ENCODE assay signal across 24 mouse cellular contexts in the genomic region with DNA sequence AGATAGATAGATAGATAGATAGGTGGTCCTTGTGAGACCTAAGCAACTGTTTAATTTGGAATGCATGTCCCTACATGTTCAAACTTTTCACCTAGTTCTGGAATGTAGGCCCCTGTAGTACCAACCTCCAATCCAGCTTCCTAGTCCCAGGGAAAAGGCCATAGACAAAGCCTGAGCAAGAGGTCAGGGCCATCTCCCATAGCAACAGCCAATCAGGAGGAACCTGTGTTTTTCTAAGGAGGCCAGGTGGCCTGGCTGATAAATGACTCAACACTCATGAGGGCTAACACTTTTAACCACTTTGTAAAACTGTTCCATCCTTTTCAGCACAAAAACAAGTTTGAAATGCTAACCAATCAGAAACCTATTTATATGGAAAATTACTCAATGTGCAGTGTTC.
A peak's percentile ranks its signal among the peaks of the same experiment; 100 is the strongest.
DNase-seq lines count a peak whose midpoint lies in the region; ATAC-seq lines count a peak whose summit lies in the region.
"Had no signal": no experiment of that assay in that cellular context is flagged by ENCODE, and none has a peak within 500 bp of the region (broad histone marks: within the 10 kb centered on the region; RNA-seq: fewer than 3 reads in every experiment).

No protein-coding gene starts in this region.

- H3K4me2 ChIP-seq in liver, embryonic 13.5 days: no peak overlapping the region
- no peak overlapping the region for H3K4me2 ChIP-seq in liver, embryonic 16.5 days (ENCODE audit: low read depth, low read length)
- H3K4me2 ChIP-seq: embryonic facial prominence, embryonic 13.5 days; forebrain, embryonic 12.5 days; heart, embryonic 11.5 days; heart, embryonic 15.5 days; hindbrain, embryonic 14.5 days; intestine, embryonic 15.5 days had no signal

- no peak overlapping the region for H3K27ac ChIP-seq in liver, embryonic 13.5 days
- no peak overlapping the region for H3K27ac ChIP-seq in liver, embryonic 16.5 days (ENCODE audit: low read length)
- H3K27ac ChIP-seq: embryonic facial prominence, embryonic 13.5 days; forebrain, embryonic 12.5 days; heart, adult 2 months; heart, embryonic 15.5 days; hindbrain, embryonic 10.5 days; hindbrain, embryonic 14.5 days; intestine, embryonic 15.5 days had no signal

- H3K9ac ChIP-seq in liver, embryonic 13.5 days: no peak overlapping the region
- H3K9ac ChIP-seq in liver, embryonic 16.5 days (ENCODE audit: low read depth, low read length): no peak overlapping the region
- H3K9ac ChIP-seq: embryonic facial prominence, embryonic 13.5 days; forebrain, embryonic 12.5 days; heart, embryonic 15.5 days; hindbrain, embryonic 14.5 days; intestine, embryonic 15.5 days had no signal

- no peaks in the 10 kb centered on the region for H3K9me3 ChIP-seq in liver, embryonic 13.5 days (replicated peaks)
- H3K9me3 ChIP-seq in liver, embryonic 16.5 days (replicated peaks; ENCODE audit: control insufficient read depth, low read length): no peaks in the 10 kb centered on the region
- H3K9me3 ChIP-seq: embryonic facial prominence, embryonic 13.5 days; forebrain, embryonic 12.5 days; G1E; heart, embryonic 15.5 days; hindbrain, embryonic 10.5 days; intestine, embryonic 15.5 days had no signal

- no peaks in the 10 kb centered on the region for H3K36me3 ChIP-seq in liver, embryonic 13.5 days
- no peaks in the 10 kb centered on the region for H3K36me3 ChIP-seq in liver, embryonic 16.5 days (ENCODE audit: control insufficient read depth, insufficient read depth)
- H3K36me3 ChIP-seq: embryonic facial prominence, embryonic 13.5 days; forebrain, embryonic 12.5 days; G1E; heart, embryonic 15.5 days; hindbrain, embryonic 10.5 days; intestine, embryonic 15.5 days had no signal

- peak; percentile 7 for DNase-seq in adrenal gland, postnatal 14 days
- no peak for DNase-seq in adrenal gland, adult 8-10 months
- no peak for DNase-seq in liver, embryonic 13.5 days
- no peak for DNase-seq in liver
- DNase-seq in R1 (ENCODE audit: low read depth, low spot score): peak; percentile 67
- DNase-seq in right cerebral cortex, postnatal 4 days: no peak
- no peak for DNase-seq in heart, postnatal 10 days
- DNase-seq: adrenal gland, postnatal 36 days; cerebellum, adult 11-12 months; cerebellum, adult 9-11 months; cerebellum, postnatal 36 days; gastrocnemius, postnatal 10 days; heart, adult 2 months had no signal

- no peaks in the 10 kb centered on the region for H3K27me3 ChIP-seq in liver, embryonic 13.5 days
- no peaks in the 10 kb centered on the region for H3K27me3 ChIP-seq in liver, embryonic 16.5 days (ENCODE audit: control insufficient read depth, insufficient read depth, low read depth, low read length)
- H3K27me3 ChIP-seq: embryonic facial prominence, embryonic 13.5 days; forebrain, embryonic 12.5 days; heart, embryonic 15.5 days; intestine, embryonic 15.5 days had no signal

- no peak overlapping the region for H3K4me3 ChIP-seq in liver, embryonic 13.5 days (replicated peaks)
- H3K4me3 ChIP-seq in liver, embryonic 16.5 days (ENCODE audit: low read depth, low read length): no peak overlapping the region
- H3K4me3 ChIP-seq: embryonic facial prominence, embryonic 13.5 days; forebrain, embryonic 12.5 days; heart, adult 2 months; heart, embryonic 15.5 days; hindbrain, embryonic 10.5 days; intestine, embryonic 15.5 days had no signal

- no peaks in the 10 kb centered on the region for H3K4me1 ChIP-seq in liver, embryonic 13.5 days (replicated peaks)
- no peaks in the 10 kb centered on the region for H3K4me1 ChIP-seq in liver, embryonic 16.5 days (ENCODE audit: control insufficient read depth, low read depth, low read length)
- H3K4me1 ChIP-seq: embryonic facial prominence, embryonic 13.5 days; forebrain, embryonic 12.5 days; heart, embryonic 15.5 days; hindbrain, embryonic 10.5 days; intestine, embryonic 15.5 days had no signal

- intact Hi-C loops in heart, postnatal 10 days (cut with DNase I): no loop called here

- ATAC-seq in liver, embryonic 13.5 days (ENCODE audit: low read depth): peak; percentile 59; the same call in 1 of the 2 replicates
- peak; percentile 39; the same call in 1 of the 2 replicates for ATAC-seq in liver, embryonic 16.5 days (ENCODE audit: low read depth)
- ATAC-seq: activated CD4-positive, CD25-positive, alpha-beta regulatory T cell, adult 4 months; forebrain, embryonic 16.5 days; intestine, embryonic 15.5 days had no signal

Comparison
In these comparisons a context has a peak if more than half of its experiments do, and no peak if none do; other contexts are left out.
1. DNase-seq: peak in adrenal gland, postnatal 14 days (single experiment) and R1 (single experiment); none in adrenal gland, adult 8-10 months (single experiment), liver, embryonic 13.5 days (single experiment), liver (single experiment), right cerebral cortex, postnatal 4 days (single experiment) and heart, postnatal 10 days (0 of 2).